Mouse (Mus musculus): ENCODE results near the gene Gm37240. TPM values are rescaled to one million over a fixed set of nuclear protein-coding genes. Genes with fewer than 3 reads are reported as not detected.
"Not testable (repeated sequence)": the region's sequence is repeated elsewhere in the genome, so short reads cannot be mapped to it uniquely, and the experiment has no call there.

Gm37240 gene
- total RNA-seq, 1 experiment = 1.2 TPM

- H3K9ac ChIP-seq (ENCODE audit: insufficient read depth, low read depth, low read length, poor library complexity, severe bottlenecking) = no peak overlapping the region
- in situ Hi-C loops (cut with MboI; ENCODE audit: low sequenced_read_pairs in 2 of 2, unreplicated experiment in 2 of 2) = no loop called here
- DNase-seq (ENCODE audit: low read depth, low spot score) = no peak
- H3K36me3 ChIP-seq (ENCODE audit: control insufficient read depth, insufficient read depth, low read length, poor library complexity, severe bottlenecking) = no peaks in the 10 kb centered on the region
- H3K4me1 ChIP-seq (ENCODE audit: control insufficient read depth in 2 of 2, insufficient read depth in 2 of 2, low read length in 2 of 2, poor library complexity in 1 of 2) = no peaks in the 10 kb centered on the region
- H3K4me3 ChIP-seq (ENCODE audit: insufficient read depth in 1 of 2, low read depth in 1 of 2, low read length in 2 of 2, poor library complexity in 1 of 2, severe bottlenecking in 1 of 2) = no peak overlapping the region
- no peaks in the 10 kb centered on the region for H3K9me3 ChIP-seq (ENCODE audit: control insufficient read depth, insufficient read depth, low read depth, low read length)
- no peak for TF ChIP-seq HCFC1 (IDR thresholded peaks at IDR 0.05; ENCODE audit: borderline replicate concordance, insufficient read depth, low read length)
- TF ChIP-seq MAFK (IDR thresholded peaks at IDR 0.05; ENCODE audit: insufficient read depth, low read depth, low read length) = no peak
- TF ChIP-seq CHD2 (IDR thresholded peaks at IDR 0.05; ENCODE audit: low read depth, low read length) = no peak
- no peak for TF ChIP-seq ZNF384 (IDR thresholded peaks at IDR 0.05; ENCODE audit: low read depth, low read length)
- no peak for TF ChIP-seq ZC3H11A (IDR thresholded peaks at IDR 0.05; ENCODE audit: borderline replicate concordance, low read depth, low read length)
- H3K27ac ChIP-seq (ENCODE audit: insufficient read depth, low read depth, low read length, poor library complexity, severe bottlenecking) = no peak overlapping the region
Observed at GRCm38 (mm10) chr3:84867434-84867975, 1019.8 kb downstream of the Gm37240 start.

- Histone ChIP-seq H3K9me3 (ENCODE audit: control insufficient read depth, insufficient read depth, low read depth, low read length) (no peaks in the 10 kb centered on the region), H3K4me1 (ENCODE audit: control insufficient read depth in 2 of 2, insufficient read depth in 2 of 2, low read length in 2 of 2, poor library complexity in 1 of 2) (no peaks in the 10 kb centered on the region), H3K4me3 (ENCODE audit: insufficient read depth in 1 of 2, low read depth in 1 of 2, low read length in 2 of 2, poor library complexity in 1 of 2, severe bottlenecking in 1 of 2) (no peak overlapping the region), H3K9ac (ENCODE audit: insufficient read depth, low read depth, low read length, poor library complexity, severe bottlenecking) (no peak overlapping the region), H3K36me3 (ENCODE audit: control insufficient read depth, insufficient read depth, low read length, poor library complexity, severe bottlenecking) (no peaks in the 10 kb centered on the region), H3K27ac (ENCODE audit: insufficient read depth, low read depth, low read length, poor library complexity, severe bottlenecking) (no peak overlapping the region)
- no peak for TF ChIP-seq HCFC1 (IDR thresholded peaks at IDR 0.05; ENCODE audit: borderline replicate concordance, insufficient read depth, low read length)
- no peak for TF ChIP-seq MAFK (IDR thresholded peaks at IDR 0.05; ENCODE audit: insufficient read depth, low read depth, low read length)
- TF ChIP-seq ZC3H11A (IDR thresholded peaks at IDR 0.05; ENCODE audit: borderline replicate concordance, low read depth, low read length) = no peak
- TF ChIP-seq CHD2 (IDR thresholded peaks at IDR 0.05; ENCODE audit: low read depth, low read length) = no peak
- no peak for TF ChIP-seq ZNF384 (IDR thresholded peaks at IDR 0.05; ENCODE audit: low read depth, low read length)
- no peak for DNase-seq (ENCODE audit: low read depth, low spot score)
- in situ Hi-C loops (cut with MboI; ENCODE audit: low sequenced_read_pairs in 2 of 2, unreplicated experiment in 2 of 2) = no loop called here
Observed at GRCm38 (mm10) chr3:84866866-84867265, 1020.5 kb downstream of the Gm37240 start.

- no peak for DNase-seq (ENCODE audit: low read depth, low spot score)
- Histone ChIP-seq H3K9me3 (ENCODE audit: control insufficient read depth, insufficient read depth, low read depth, low read length) (no peaks in the 10 kb centered on the region), H3K27ac (ENCODE audit: insufficient read depth, low read depth, low read length, poor library complexity, severe bottlenecking) (no peak overlapping the region), H3K9ac (ENCODE audit: insufficient read depth, low read depth, low read length, poor library complexity, severe bottlenecking) (no peak overlapping the region), H3K36me3 (ENCODE audit: control insufficient read depth, insufficient read depth, low read length, poor library complexity, severe bottlenecking) (no peaks in the 10 kb centered on the region), H3K4me3 (ENCODE audit: insufficient read depth in 1 of 2, low read depth in 1 of 2, low read length in 2 of 2, poor library complexity in 1 of 2, severe bottlenecking in 1 of 2) (no peak overlapping the region), H3K4me1 (ENCODE audit: control insufficient read depth in 2 of 2, insufficient read depth in 2 of 2, low read length in 2 of 2, poor library complexity in 1 of 2) (no peaks in the 10 kb centered on the region)
- in situ Hi-C loops (cut with MboI; ENCODE audit: low sequenced_read_pairs in 2 of 2, unreplicated experiment in 2 of 2) = no loop called here
- TF ChIP-seq HCFC1 (IDR thresholded peaks at IDR 0.05; ENCODE audit: borderline replicate concordance, insufficient read depth, low read length) = no peak
- no peak for TF ChIP-seq ZNF384 (IDR thresholded peaks at IDR 0.05; ENCODE audit: low read depth, low read length)
- TF ChIP-seq CHD2 (IDR thresholded peaks at IDR 0.05; ENCODE audit: low read depth, low read length) = no peak
- TF ChIP-seq MAFK (IDR thresholded peaks at IDR 0.05; ENCODE audit: insufficient read depth, low read depth, low read length) = no peak
- no peak for TF ChIP-seq ZC3H11A (IDR thresholded peaks at IDR 0.05; ENCODE audit: borderline replicate concordance, low read depth, low read length)
Observed at GRCm38 (mm10) chr3:84865684-84866083, 1021.6 kb downstream of the Gm37240 start.

GRCm38 (mm10) chr3:84861817-84862216, 1025.5 kb downstream of the Gm37240 start:
- H3K9me3 ChIP-seq (ENCODE audit: control insufficient read depth, insufficient read depth, low read depth, low read length); H3K9ac ChIP-seq (ENCODE audit: insufficient read depth, low read depth, low read length, poor library complexity, severe bottlenecking); DNase-seq (ENCODE audit: low read depth, low spot score); H3K4me3 ChIP-seq (ENCODE audit: insufficient read depth in 1 of 2, low read depth in 1 of 2, low read length in 2 of 2, poor library complexity in 1 of 2, severe bottlenecking in 1 of 2); H3K4me1 ChIP-seq (ENCODE audit: control insufficient read depth in 2 of 2, insufficient read depth in 2 of 2, low read length in 2 of 2, poor library complexity in 1 of 2); H3K27ac ChIP-seq (ENCODE audit: insufficient read depth, low read depth, low read length, poor library complexity, severe bottlenecking); in situ Hi-C loops (cut with MboI; ENCODE audit: low sequenced_read_pairs in 2 of 2, unreplicated experiment in 2 of 2); H3K36me3 ChIP-seq (ENCODE audit: control insufficient read depth, insufficient read depth, low read length, poor library complexity, severe bottlenecking): not testable (repeated sequence)

- Histone ChIP-seq H3K36me3 (ENCODE audit: control insufficient read depth, insufficient read depth, low read length, poor library complexity, severe bottlenecking) (no peaks in the 10 kb centered on the region), H3K9ac (ENCODE audit: insufficient read depth, low read depth, low read length, poor library complexity, severe bottlenecking) (no peak overlapping the region), H3K4me1 (ENCODE audit: control insufficient read depth in 2 of 2, insufficient read depth in 2 of 2, low read length in 2 of 2, poor library complexity in 1 of 2) (peaks cover 0 to 1% of the 10 kb centered on the region in 2 experiments; a peak in 1 of 4 replicates), H3K27ac (ENCODE audit: insufficient read depth, low read depth, low read length, poor library complexity, severe bottlenecking) (no peak overlapping the region), H3K4me3 (ENCODE audit: insufficient read depth in 1 of 2, low read depth in 1 of 2, low read length in 2 of 2, poor library complexity in 1 of 2, severe bottlenecking in 1 of 2) (no peak overlapping the region), H3K9me3 (ENCODE audit: control insufficient read depth, insufficient read depth, low read depth, low read length) (no peaks in the 10 kb centered on the region)
- TF ChIP-seq CHD2 (IDR thresholded peaks at IDR 0.05; ENCODE audit: low read depth, low read length) = no peak
- TF ChIP-seq HCFC1 (IDR thresholded peaks at IDR 0.05; ENCODE audit: borderline replicate concordance, insufficient read depth, low read length) = no peak
- no peak for TF ChIP-seq MAFK (IDR thresholded peaks at IDR 0.05; ENCODE audit: insufficient read depth, low read depth, low read length)
- TF ChIP-seq ZC3H11A (IDR thresholded peaks at IDR 0.05; ENCODE audit: borderline replicate concordance, low read depth, low read length) = no peak
- TF ChIP-seq ZNF384 (IDR thresholded peaks at IDR 0.05; ENCODE audit: low read depth, low read length) = no peak
- DNase-seq (ENCODE audit: low read depth, low spot score) = no peak
- in situ Hi-C loops (cut with MboI; ENCODE audit: low sequenced_read_pairs in 2 of 2, unreplicated experiment in 2 of 2) = no loop called here
Observed at GRCm38 (mm10) chr3:84860669-84861068, 1026.6 kb downstream of the Gm37240 start.

Data from ES-E14 (cell line).